Mouse (Mus musculus) embryonic fibroblast, embryonic 13.5 days (primary cell): ENCODE data around the gene Evi5.

ENCODE experiments used
- CTCF ChIP-seq: IDR thresholded peaks from 2 replicates; pipeline ENCODE4 v1.5.1; 2011; ENCODE audit warnings: mild to moderate bottlenecking, control low read depth, low read length, moderate library complexity, borderline replicate concordance; ENCODE audit not compliant: insufficient read depth
- POLR2A ChIP-seq: IDR thresholded peaks from 2 replicates; pipeline ENCODE4 v1.6.1; 2011; ENCODE audit warnings: low read depth, mild to moderate bottlenecking, control low read depth, low read length, moderate library complexity

DNA sequence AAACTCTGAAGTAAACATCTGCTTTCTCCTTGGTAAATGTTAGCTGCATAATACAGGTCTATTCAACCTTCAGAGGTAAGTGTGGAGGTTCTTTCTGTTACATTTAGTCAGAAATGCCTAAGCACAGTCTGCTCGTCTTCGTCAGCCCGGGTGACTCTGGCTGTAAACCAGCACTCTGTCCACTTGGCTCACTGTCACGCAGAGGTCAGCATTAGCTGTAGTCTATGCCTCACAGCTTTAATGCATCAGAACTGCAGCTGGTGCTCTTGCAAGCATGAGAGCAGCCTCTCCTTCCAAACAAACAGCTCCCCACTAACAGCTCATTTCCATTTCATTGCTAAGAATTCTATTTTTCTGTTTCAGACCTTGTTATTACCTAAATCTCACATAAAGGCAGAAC, 67.4 kb downstream of the Evi5 start:
- no peak for TF ChIP-seq CTCF
- TF ChIP-seq POLR2A = no peak
